ENCODE assay signal across 7 mouse cellular contexts in the genomic region with DNA sequence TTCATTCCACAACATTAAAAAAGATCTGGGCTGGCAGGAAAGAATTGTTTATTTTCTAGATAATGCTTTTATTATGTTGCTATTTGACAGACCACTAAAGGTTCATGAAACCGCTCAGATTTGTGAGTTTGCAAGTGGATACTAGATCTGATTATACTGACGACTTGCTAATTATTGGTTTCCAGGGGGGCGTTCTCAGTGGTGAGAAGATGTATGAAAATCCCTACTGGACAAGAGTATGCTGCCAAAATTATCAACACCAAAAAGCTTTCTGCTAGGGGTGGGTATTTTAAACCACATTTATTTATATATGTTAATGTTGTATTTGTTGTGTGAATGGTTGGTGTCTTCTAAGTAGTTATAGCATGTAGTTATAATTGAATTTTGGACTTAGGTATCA. TPM values are rescaled to one million over a fixed set of nuclear protein-coding genes. Genes with fewer than 3 reads are reported as not detected.
A peak's percentile ranks its signal among the peaks of the same experiment; 100 is the strongest.
DNase-seq lines count a peak whose midpoint lies in the region; ATAC-seq and TF ChIP-seq lines count a peak whose summit lies in the region.

No protein-coding gene starts in this region.

- no peak for ATAC-seq in forebrain, embryonic 11.5 days (replicated peaks; ENCODE audit: low FRiP score)
- no peak for ATAC-seq in intestine, embryonic 14.5 days (replicated peaks; ENCODE audit: low FRiP score, low TSS enrichment, low read depth)
- no peak for ATAC-seq in neural tube, embryonic 14.5 days (ENCODE audit: low read depth)

- H3K9ac ChIP-seq in forebrain, embryonic 11.5 days (ENCODE audit: low read length) = no peak overlapping the region
- H3K9ac ChIP-seq in intestine, embryonic 14.5 days (ENCODE audit: low read length) = no peak overlapping the region
- H3K9ac ChIP-seq in neural tube, embryonic 14.5 days (replicated peaks; ENCODE audit: low read depth, low read length) = no peak overlapping the region

- DNase-seq in layer of hippocampus, adult 2 months (ENCODE audit: low spot score in 2 of 2) = no peak
- no peak for DNase-seq in layer of hippocampus, adult 18-20 months (ENCODE audit: low spot score in 2 of 2)
- DNase-seq in forebrain, embryonic 11.5 days (ENCODE audit: low spot score) = no peak
- DNase-seq in intestine, embryonic 14.5 days (ENCODE audit: low spot score) = no peak
- no peak for DNase-seq in thymus, postnatal 4 days
- DNase-seq in thymus, postnatal 10 days (ENCODE audit: low spot score in 2 of 2) = no peak

- no peaks in the 10 kb centered on the region for H3K27me3 ChIP-seq in forebrain, embryonic 11.5 days (ENCODE audit: control insufficient read depth, insufficient read depth, low read length)
- no peaks in the 10 kb centered on the region for H3K27me3 ChIP-seq in intestine, embryonic 14.5 days (replicated peaks; ENCODE audit: control insufficient read depth, insufficient read depth, low read length)
- no peaks in the 10 kb centered on the region for H3K27me3 ChIP-seq in neural tube, embryonic 14.5 days (ENCODE audit: control insufficient read depth, insufficient read depth, low read length)

- H3K4me2 ChIP-seq in forebrain, embryonic 11.5 days (ENCODE audit: low read depth, low read length, severe bottlenecking) = peak overlapping the region; percentile 61; the same call in 1 of the 2 replicates
- H3K4me2 ChIP-seq in intestine, embryonic 14.5 days (ENCODE audit: low read length) = peak overlapping the region; percentile 84
- H3K4me2 ChIP-seq in neural tube, embryonic 14.5 days (ENCODE audit: low read depth, low read length) = peak overlapping the region; percentile 79

- TF ChIP-seq CTCF in layer of hippocampus, adult 2 months (conservative IDR thresholded peaks at IDR 0.05) = no peak

- no peaks in the 10 kb centered on the region; the same call in 1 of the 2 replicates for H3K9me3 ChIP-seq in forebrain, embryonic 11.5 days (ENCODE audit: control insufficient read depth, low read length)
- no peaks in the 10 kb centered on the region for H3K9me3 ChIP-seq in intestine, embryonic 14.5 days (ENCODE audit: control insufficient read depth, low read length)
- no peaks in the 10 kb centered on the region for H3K9me3 ChIP-seq in neural tube, embryonic 14.5 days (ENCODE audit: control insufficient read depth, low read length)

- H3K4me1 ChIP-seq in forebrain, embryonic 11.5 days (replicated peaks; ENCODE audit: control insufficient read depth, insufficient read depth, low read length) = no peaks in the 10 kb centered on the region; the same call in 1 of the 2 replicates
- no peaks in the 10 kb centered on the region for H3K4me1 ChIP-seq in intestine, embryonic 14.5 days (replicated peaks; ENCODE audit: control insufficient read depth, insufficient read depth, low read length)
- H3K4me1 ChIP-seq in neural tube, embryonic 14.5 days (ENCODE audit: control insufficient read depth, insufficient read depth, low read length) = peaks cover 3% of the 10 kb centered on the region; the same call in 1 of the 2 replicates

- WGBS in forebrain, embryonic 11.5 days = 33% methylated on average over 3 of the region's 3 CpGs
- 67% methylated on average over 3 of the region's 3 CpGs for WGBS in intestine, embryonic 14.5 days
- 54% methylated on average over 3 of the region's 3 CpGs for WGBS in neural tube, embryonic 14.5 days

- H3K36me3 ChIP-seq in forebrain, embryonic 11.5 days (ENCODE audit: control insufficient read depth, insufficient read depth, low read length) = no peaks in the 10 kb centered on the region
- 0 out of 2 replicates have a peak, but pooled peaks cover 6% of the 10 kb centered on the region for H3K36me3 ChIP-seq in intestine, embryonic 14.5 days (ENCODE audit: control insufficient read depth, insufficient read depth, low read length)
- H3K36me3 ChIP-seq in neural tube, embryonic 14.5 days (ENCODE audit: control insufficient read depth, insufficient read depth, low read length) = no peaks in the 10 kb centered on the region

- no peak overlapping the region for H3K27ac ChIP-seq in layer of hippocampus, adult 2 months
- no peak overlapping the region for H3K27ac ChIP-seq in forebrain, embryonic 11.5 days (ENCODE audit: low read depth, low read length)
- no peak overlapping the region for H3K27ac ChIP-seq in intestine, embryonic 14.5 days (ENCODE audit: low read depth)
- no peak overlapping the region for H3K27ac ChIP-seq in neural tube, embryonic 14.5 days (ENCODE audit: low read depth, low read length)

- H3K4me3 ChIP-seq in layer of hippocampus, adult 2 months = peak overlapping the region; percentile 76; the same call in 1 of the 2 replicates
- H3K4me3 ChIP-seq in forebrain, embryonic 11.5 days (ENCODE audit: low read depth, low read length) = peak overlapping the region; percentile 71; the same call in 1 of the 2 replicates
- H3K4me3 ChIP-seq in intestine, embryonic 14.5 days (ENCODE audit: low read depth, low read length) = peak overlapping the region; percentile 80; the same call in 1 of the 2 replicates
- peak overlapping the region; percentile 69 for H3K4me3 ChIP-seq in neural tube, embryonic 14.5 days (ENCODE audit: low read depth, low read length)

RNA-seq across cellular contexts. Expression of a gene that starts 2.8 kb away (rescaled TPM):
- 10 to 100 TPM; 35.5 to 36.4 TPM for total RNA-seq in layer of hippocampus, adult 2 months (2021)
- 10 to 100 TPM; 42.6 to 48.9 TPM for total RNA-seq in layer of hippocampus, adult 18-20 months (2021)
- polyA plus RNA-seq in forebrain, embryonic 11.5 days (2014; fragmentation: Nextera tagmentation; extraction: Ambion mirVana) = 15.4 and 16.5 TPM in 2 replicates
- 45.8 and 47.0 TPM in 2 replicates for polyA plus RNA-seq in intestine, embryonic 14.5 days (2014; fragmentation: Nextera tagmentation; extraction: Ambion mirVana)
- 165 and 215 TPM in 2 replicates for polyA plus RNA-seq in neural tube, embryonic 14.5 days (2014; fragmentation: Nextera tagmentation; extraction: Ambion mirVana)
